Mouse (Mus musculus) brain, adult 10 weeks (tissue): ENCODE measurements around the gene Hs3st1. TPM values are rescaled to one million over a fixed set of nuclear protein-coding genes. Genes with fewer than 3 reads are reported as not detected.

ENCODE experiments used
- polyA plus RNA-seq: library from polyadenylated mRNA; stranded (reverse); fragments of 350-450 nt; fragmentation: Illumina TruSeq; extraction: RNeasy Lipid Tissue Mini Kit (QIAGEN cat#74804); gene quantifications from one replicate; pipeline ENCODE4 v1.2.3, GENCODE M21; 2015; ENCODE audit warnings: low read depth, low replicate concordance

The Hs3st1 gene
- 34.7 TPM for polyA plus RNA-seq

GRCm38 (mm10) chr5:39755375-39755774 is at the start of gene Hs3st1:
Gene Hs3st1 (minus strand): TSS chr5:39755475.

